Mouse (Mus musculus) embryo, embryonic 11.5 days (tissue): Measurements from ENCODE around the gene Slc9b1.

Experiments used
- DNase-seq: peaks from one replicate; pipeline ENCODE4 v3.0.0-alpha.2; 2012; ENCODE audit warnings: low read depth, low spot score

Slc9b1 gene

GRCm38 (mm10) chr3:135438531-135438912 is 90.7 kb downstream of the Slc9b1 start:
- DNase-seq = peak; percentile 81

GRCm38 (mm10) chr3:135438913-135439531 is 91.2 kb downstream of the Slc9b1 start:
- DNase-seq = peak; percentile 56

DNA sequence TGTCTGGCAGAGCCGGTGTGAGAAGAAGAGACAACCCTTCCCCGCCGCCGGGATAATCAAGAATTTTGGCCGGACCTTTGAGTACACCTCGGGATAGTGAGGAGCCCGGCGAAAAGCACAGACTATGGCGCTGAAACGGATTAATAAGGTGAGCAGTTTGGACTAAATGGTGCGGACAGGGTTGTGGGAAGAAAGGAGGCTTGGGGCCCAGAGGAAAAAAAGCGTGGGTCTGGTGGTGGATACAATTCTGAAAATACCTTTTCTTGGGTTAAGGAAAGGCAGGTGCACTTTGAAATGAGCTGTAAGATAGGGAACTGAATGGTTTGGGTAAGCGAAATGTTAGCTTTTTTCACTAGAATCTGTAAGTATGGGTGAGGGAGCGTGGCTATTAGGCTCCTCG is 91.8 kb downstream of the Slc9b1 start:
- DNase-seq = no peak

DNA sequence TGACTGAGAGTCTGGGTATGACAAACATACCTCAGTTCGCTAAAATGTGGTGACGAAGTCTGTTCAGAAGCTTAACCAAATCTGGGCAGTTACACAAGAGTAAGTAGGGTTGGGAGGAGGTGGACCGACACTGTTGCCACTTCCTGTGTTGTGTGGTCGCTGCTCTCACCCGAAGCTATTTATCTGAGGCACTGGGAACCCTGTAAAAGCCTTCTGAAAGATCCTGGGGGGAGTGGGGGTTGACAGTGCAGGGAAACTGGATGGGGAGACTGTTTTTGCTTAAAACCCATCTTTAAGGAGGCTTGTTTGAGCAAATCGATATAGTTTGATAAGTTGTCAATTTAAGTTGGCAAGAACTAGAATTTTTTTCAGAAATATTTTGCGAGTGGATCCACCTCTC is 92.4 kb downstream of the Slc9b1 start:
- DNase-seq = no peak

GRCm38 (mm10) chr3:135440621-135441020 is 92.8 kb downstream of the Slc9b1 start:
- no peak for DNase-seq

- DNase-seq = no peak
These were observed 97.1 kb downstream of the Slc9b1 start for GRCm38 (mm10) chr3:135444930-135445329.
